Mouse (Mus musculus): ENCODE measurements around the gene Etv4.

DNA sequence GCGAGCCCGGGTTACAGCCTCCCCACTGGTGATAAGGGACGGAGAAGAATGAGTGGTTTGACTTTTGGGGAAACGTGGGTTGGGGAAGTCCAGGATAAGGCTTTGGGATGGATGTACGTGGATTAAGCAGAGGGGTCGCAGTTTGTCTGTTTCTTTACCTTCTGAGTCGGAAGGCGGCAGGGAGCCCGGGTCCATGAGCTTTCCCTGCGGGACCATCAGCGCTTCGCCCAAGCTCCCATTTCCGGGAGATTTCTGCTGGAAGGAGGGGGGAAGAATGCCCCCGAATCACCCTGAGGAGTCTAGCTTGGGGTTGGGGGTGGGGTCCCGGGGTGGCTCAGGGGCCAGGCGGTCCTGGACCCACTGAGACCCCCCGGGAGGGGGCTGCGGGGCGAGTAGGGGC is 1.1 kb downstream of the Etv4 start:
- TF ChIP-seq TCF12 (IDR thresholded peaks at IDR 0.05; ENCODE audit: insufficient read depth, poor library complexity, severe bottlenecking) (no peak), USF1 (IDR thresholded peaks at IDR 0.05; ENCODE audit: low read depth) (no peak)

Data from myocyte (in vitro differentiated cells).